Mouse (Mus musculus) C2C12 (cell line): ENCODE measurements around the gene Ssh2. TPM values are rescaled to one million over a fixed set of nuclear protein-coding genes. Genes with fewer than 3 reads are reported as not detected.
A peak's percentile ranks its signal among the peaks of the same experiment; 100 is the strongest.

Experiments used
- H3K27me3 ChIP-seq: one replicate; pipeline ENCODE4 v1.6.1; 2011; ENCODE audit not compliant: control insufficient read depth, insufficient read depth, insufficient read length
- H3K36me3 ChIP-seq: one replicate; pipeline ENCODE4 v1.6.1; 2011; ENCODE audit not compliant: control insufficient read depth, insufficient read depth
- H3K4me3 ChIP-seq: one replicate; pipeline ENCODE4 v1.5.1; 2011; ENCODE audit warnings: mild to moderate bottlenecking, control low read depth; ENCODE audit not compliant: poor library complexity, insufficient read depth, severe bottlenecking
- H3K79me2 ChIP-seq: one replicate; pipeline ENCODE4 v1.6.1; 2011; ENCODE audit not compliant: control insufficient read depth, insufficient read depth
- H3K79me3 ChIP-seq: one replicate; pipeline ENCODE4 v1.6.1; 2011; ENCODE audit warnings: low read depth, control low read depth
- H3ac ChIP-seq: one replicate; pipeline ENCODE3; 2011; ENCODE audit warnings: low read depth; ENCODE audit not compliant: control insufficient read depth, insufficient read length
- CEBPB ChIP-seq: IDR thresholded peaks from one replicate; pipeline ENCODE4 v1.6.1; 2011; ENCODE audit warnings: low read depth, mild to moderate bottlenecking, control low read depth, moderate library complexity
- CTCF ChIP-seq: IDR thresholded peaks from one replicate; pipeline ENCODE4 v1.5.1; 2011; ENCODE audit not compliant: control insufficient read depth, insufficient read depth, insufficient read length
- FOSL1 ChIP-seq: IDR thresholded peaks from one replicate; pipeline ENCODE4 v1.8.0; 2011; ENCODE audit warnings: mild to moderate bottlenecking, low read length; ENCODE audit not compliant: poor library complexity, insufficient read depth, severe bottlenecking
- MAX ChIP-seq: IDR thresholded peaks from one replicate; pipeline ENCODE4 v1.6.1; 2011; ENCODE audit warnings: mild to moderate bottlenecking, control low read depth
- MYOD1 ChIP-seq: IDR thresholded peaks from one replicate; pipeline ENCODE4 v1.6.1; 2011; ENCODE audit warnings: low read depth; ENCODE audit not compliant: control insufficient read depth, insufficient read length
- MYOG ChIP-seq: IDR thresholded peaks from one replicate; pipeline ENCODE4 v1.6.1; 2011; ENCODE audit not compliant: control insufficient read depth, insufficient read length; ENCODE audit errors: extremely low read depth
- USF1 ChIP-seq: IDR thresholded peaks from one replicate; pipeline ENCODE4 v1.6.1; 2011; ENCODE audit warnings: low read depth, mild to moderate bottlenecking, control low read depth, moderate library complexity
- polyA plus RNA-seq: library from polyadenylated mRNA; unstranded; fragments of >200 nt; fragmentation: generic; extraction: Trizol; gene quantifications from one replicate; pipeline ENCODE4 v1.2.1, GENCODE M21; 2012; ENCODE audit warnings: missing spikeins

The Ssh2 gene
- polyA plus RNA-seq, 1 experiment: 2.7 TPM

DNA sequence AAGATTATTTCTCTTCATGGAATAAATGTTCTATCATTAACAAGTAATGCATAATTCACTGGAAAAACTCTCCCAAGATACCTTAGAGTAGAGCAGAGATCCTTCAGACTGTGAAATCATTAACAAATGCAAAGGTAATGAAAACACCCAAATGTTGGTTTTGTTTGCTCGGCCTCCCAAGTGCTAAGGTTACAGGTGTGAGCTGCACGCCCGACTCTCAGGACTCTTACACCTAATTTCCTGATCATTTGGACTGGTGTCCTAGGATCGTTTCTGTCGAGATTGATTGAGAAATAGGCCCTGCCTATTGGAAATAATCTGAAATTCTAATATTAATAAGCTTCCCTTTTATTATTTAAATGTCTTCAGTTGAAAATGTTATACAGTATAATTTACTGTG lies 34.6 kb upstream of the Ssh2 start:
- no peaks in the 10 kb centered on the region for H3K79me2 ChIP-seq

DNA sequence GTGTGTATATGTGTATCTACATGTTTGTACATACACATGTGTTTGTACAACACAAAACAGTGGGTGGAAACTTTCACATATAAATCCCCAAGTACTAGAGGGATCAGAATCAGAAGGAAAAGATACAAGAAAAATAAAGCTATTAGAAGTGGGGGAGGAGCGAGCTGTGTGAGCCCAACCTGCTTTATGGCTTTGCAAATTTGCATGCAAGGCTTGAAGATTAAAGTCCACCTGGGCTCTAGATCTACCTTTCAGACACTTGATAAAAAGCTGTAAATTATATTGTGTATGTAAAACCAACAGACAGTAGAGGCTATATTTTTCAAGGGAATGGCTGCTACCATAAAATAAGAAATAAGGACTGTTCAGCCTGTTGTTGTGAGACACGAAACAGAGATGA lies 34.0 kb upstream of the Ssh2 start:
- Histone ChIP-seq H3K4me3 (no peak overlapping the region), H3K79me3 (no peaks in the 10 kb centered on the region), H3K27me3 (no peaks in the 10 kb centered on the region), H3K79me2 (no peaks in the 10 kb centered on the region), H3ac (no peak overlapping the region), H3K36me3 (no peaks in the 10 kb centered on the region)
- TF ChIP-seq USF1: no peak
- TF ChIP-seq FOSL1: no peak
- TF ChIP-seq CTCF: no peak
- no peak for TF ChIP-seq MYOD1
- TF ChIP-seq MYOG: no peak
- no peak for TF ChIP-seq CEBPB
- TF ChIP-seq MAX: no peak

More for the DNA sequence above, 34.6 kb upstream of the Ssh2 start:
- no peak for TF ChIP-seq CTCF
- TF ChIP-seq USF1: no peak
- no peak for TF ChIP-seq MAX
- no peak for TF ChIP-seq FOSL1
- TF ChIP-seq MYOG: no peak
- no peak for TF ChIP-seq MYOD1
- no peak for TF ChIP-seq CEBPB
- no peaks in the 10 kb centered on the region for H3K27me3 ChIP-seq
- no peak overlapping the region for H3ac ChIP-seq
- no peaks in the 10 kb centered on the region for H3K79me3 ChIP-seq
- H3K36me3 ChIP-seq: no peaks in the 10 kb centered on the region
- H3K4me3 ChIP-seq: no peak overlapping the region

DNA sequence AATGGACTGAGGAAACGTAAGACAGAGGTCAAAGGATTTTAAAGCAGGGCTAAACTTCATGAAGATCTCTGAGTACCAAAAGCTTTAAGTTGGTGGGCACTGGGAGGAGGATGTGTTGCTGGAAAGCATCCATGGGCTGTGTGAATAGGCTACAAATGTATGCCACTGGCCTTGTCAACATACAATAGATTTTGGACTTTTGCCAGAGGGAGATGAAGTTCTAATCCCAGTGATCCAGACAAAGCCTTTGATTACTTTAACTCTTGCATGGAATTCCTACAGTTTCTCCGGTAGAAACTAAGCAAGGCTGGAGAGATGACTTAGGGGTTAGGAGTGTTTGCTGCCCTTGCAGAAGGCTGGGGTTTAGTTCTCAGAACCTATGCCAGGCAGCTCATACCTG lies 33.5 kb upstream of the Ssh2 start:
- no peak overlapping the region for H3K4me3 ChIP-seq
- no peaks in the 10 kb centered on the region for H3K27me3 ChIP-seq
- no peaks in the 10 kb centered on the region for H3K79me2 ChIP-seq
- no peak overlapping the region for H3ac ChIP-seq
- TF ChIP-seq CEBPB (no peak), MYOG (no peak), USF1 (no peak), MAX (no peak), MYOD1 (no peak), CTCF (no peak), FOSL1 (no peak)
- H3K36me3 ChIP-seq: no peaks in the 10 kb centered on the region
- H3K79me3 ChIP-seq: no peaks in the 10 kb centered on the region

DNA sequence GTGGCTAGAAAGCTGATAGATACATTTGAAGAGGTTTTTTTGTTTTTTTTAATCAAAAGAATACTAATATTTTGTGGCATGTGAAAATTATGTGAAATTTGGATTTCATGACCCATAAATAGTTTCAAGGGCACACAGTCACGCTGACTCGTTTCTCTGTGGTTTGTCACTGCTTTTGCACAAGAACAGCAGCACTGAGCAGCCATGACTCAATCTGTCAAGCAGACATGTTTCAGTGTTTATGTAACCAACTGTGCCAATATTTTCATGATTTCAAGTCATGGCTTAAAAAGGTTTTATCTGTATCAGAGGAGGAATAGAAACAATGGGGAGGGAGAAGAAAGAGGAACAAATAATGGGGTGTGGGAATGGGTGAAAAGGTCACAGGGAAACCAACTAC lies 31.2 kb upstream of the Ssh2 start:
- Histone ChIP-seq H3K79me3 (no peaks in the 10 kb centered on the region), H3K4me3 (no peak overlapping the region), H3ac (no peak overlapping the region), H3K36me3 (no peaks in the 10 kb centered on the region), H3K79me2 (no peaks in the 10 kb centered on the region), H3K27me3 (no peaks in the 10 kb centered on the region)
- TF ChIP-seq MYOD1: peak; percentile 32
- peak; percentile 78 for TF ChIP-seq FOSL1
- peak; percentile 87 for TF ChIP-seq CEBPB
- TF ChIP-seq CTCF: no peak

DNA sequence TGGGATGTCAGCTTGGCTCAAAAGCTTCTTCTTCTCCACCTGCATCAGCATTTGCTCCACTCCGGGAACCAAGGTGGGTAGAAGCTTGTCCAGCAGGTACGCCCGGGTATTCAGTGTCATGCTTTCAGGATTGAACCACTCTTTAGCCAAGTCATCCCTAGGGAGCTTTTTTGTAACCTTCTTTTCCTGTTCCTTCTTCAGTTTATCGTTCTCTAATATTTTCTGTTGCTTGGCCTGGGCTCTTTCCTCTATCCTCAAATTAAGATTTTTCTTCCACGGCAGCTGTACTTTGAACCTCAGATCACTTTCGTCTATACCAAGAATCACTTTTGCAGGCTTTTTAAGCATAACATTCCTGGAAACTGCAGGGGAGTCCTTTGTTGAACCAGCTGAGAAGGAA lies 27.2 kb upstream of the Ssh2 start, which contains the start of gene Efcab5:
TSS of gene Efcab5 (minus strand) at position 101 of the 400 bp plus-strand sequence.
- Histone ChIP-seq H3ac (no peak within 1 kb of the TSS), H3K79me2 (no peaks in the 10 kb centered on the region), H3K36me3 (no peaks in the 10 kb centered on the region), H3K27me3 (no peaks in the 10 kb centered on the region), H3K79me3 (no peaks in the 10 kb centered on the region), H3K4me3 (no peak within 1 kb of the TSS)
- no peak for TF ChIP-seq CTCF
- TF ChIP-seq USF1: no peak
- TF ChIP-seq MYOG: no peak
- no peak for TF ChIP-seq MYOD1
- no peak for TF ChIP-seq MAX
- no peak for TF ChIP-seq FOSL1
- TF ChIP-seq CEBPB: no peak

DNA sequence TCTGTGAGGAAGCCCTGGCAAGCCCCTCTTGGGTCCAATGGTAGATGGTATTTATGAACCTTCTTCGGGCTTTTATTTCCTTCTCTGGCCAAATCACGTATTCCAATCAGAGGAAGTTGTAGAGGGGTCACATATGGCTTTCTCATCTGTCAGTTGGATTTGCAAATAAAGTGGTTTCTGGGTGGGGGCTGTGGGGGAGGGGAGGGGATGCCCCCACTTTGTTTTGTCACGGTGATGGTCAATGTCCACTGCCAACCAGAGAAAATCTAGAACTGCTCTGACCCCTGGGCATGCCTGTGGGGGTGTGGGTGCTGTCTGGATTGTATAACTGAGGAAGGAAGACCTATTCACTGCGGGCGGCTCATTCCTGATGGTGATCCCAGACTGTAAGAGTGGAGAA lies 22.7 kb upstream of the Ssh2 start:
- no peak for TF ChIP-seq MYOD1
- no peak for TF ChIP-seq MYOG
- TF ChIP-seq CEBPB: no peak
- no peak for TF ChIP-seq CTCF
- no peaks in the 10 kb centered on the region for H3K36me3 ChIP-seq

More for the DNA sequence above, 22.7 kb upstream of the Ssh2 start:
- Histone ChIP-seq H3K27me3 (no peaks in the 10 kb centered on the region), H3K79me2 (no peaks in the 10 kb centered on the region), H3K4me3 (no peak overlapping the region), H3ac (no peak overlapping the region), H3K79me3 (no peaks in the 10 kb centered on the region)
